Comparison of ENCODE assay signal across 8 mouse cellular contexts in genomic region chr11:51857081-51857671, GRCm38 (mm10). TPM values are rescaled to one million over a fixed set of nuclear protein-coding genes. Genes with fewer than 3 reads are reported as not detected.
DNase-seq lines count a peak whose midpoint lies in the region; ATAC-seq and TF ChIP-seq lines count a peak whose summit lies in the region.

Gene Jade2, minus strand, starts transcription at chr11:51857653.

- peak; percentile 91 for DNase-seq in MN1 (ENCODE audit: low spot score)
- DNase-seq in cerebellum, adult 2 months = peak; percentile 68 to 79
- peak; percentile 39 to 51 for DNase-seq in frontal cortex, postnatal 36 days (ENCODE audit: low spot score in 2 of 2)
- DNase-seq in hindbrain, embryonic 14.5 days (ENCODE audit: low spot score) = peak; percentile 25
- peak; percentile 47 for DNase-seq in left cerebral cortex, adult 11 months (ENCODE audit: low spot score)
- peak; percentile 48 for DNase-seq in lung, postnatal 25 days (ENCODE audit: low spot score)
- DNase-seq in retina, postnatal 1 day = peak; percentile 73
- DNase-seq in thymus, postnatal 36 days = peak; percentile 64 to 74

- H3K36me3 ChIP-seq in hindbrain, embryonic 14.5 days (replicated peaks; ENCODE audit: control insufficient read depth, insufficient read depth) = no peaks in the 10 kb centered on the region

- peak; percentile 21; the same call in 1 of the 2 replicates for TF ChIP-seq POLR2A in cerebellum, adult 2 months (IDR thresholded peaks at IDR 0.05; ENCODE audit: borderline replicate concordance, insufficient read depth, low read length)

- peak within 1 kb of the TSS; percentile 52 for H3K9ac ChIP-seq in hindbrain, embryonic 14.5 days

- H3K27me3 ChIP-seq in cerebellum, adult 2 months (ENCODE audit: control insufficient read depth, insufficient read depth, low read length) = no peaks in the 10 kb centered on the region
- H3K27me3 ChIP-seq in hindbrain, embryonic 14.5 days (ENCODE audit: control insufficient read depth, insufficient read depth, low read length) = peaks cover 28% of the 10 kb centered on the region

- peak within 1 kb of the TSS; percentile 91 for H3K27ac ChIP-seq in cerebellum, adult 2 months (ENCODE audit: insufficient read depth, low read length)
- H3K27ac ChIP-seq in hindbrain, embryonic 14.5 days = peak within 1 kb of the TSS; percentile 65; the same call in 1 of the 2 replicates

- under 1% methylated on average over 46 of the region's 47 CpGs for WGBS in cerebellum, adult 2 months
- WGBS in hindbrain, embryonic 14.5 days = 0% methylated on average over 25 of the region's 47 CpGs

- H3K9me3 ChIP-seq in hindbrain, embryonic 14.5 days (ENCODE audit: control insufficient read depth, low read length) = no peaks in the 10 kb centered on the region

- no peak for ATAC-seq in hindbrain, embryonic 14.5 days (ENCODE audit: low FRiP score)

- peak within 1 kb of the TSS; percentile 100 for H3K4me2 ChIP-seq in hindbrain, embryonic 14.5 days (replicated peaks)

- TF ChIP-seq CTCF in cerebellum, adult 2 months (IDR thresholded peaks at IDR 0.05; ENCODE audit: borderline replicate concordance, insufficient read depth, low read depth, low read length) = no peak

- peak within 1 kb of the TSS; percentile 75 for H3K4me3 ChIP-seq in cerebellum, adult 2 months (replicated peaks; ENCODE audit: insufficient read depth, low read depth, low read length)
- H3K4me3 ChIP-seq in hindbrain, embryonic 14.5 days (replicated peaks; ENCODE audit: low read length) = peak within 1 kb of the TSS; percentile 71

- no peaks in the 10 kb centered on the region; the same call in 1 of the 2 replicates for H3K4me1 ChIP-seq in cerebellum, adult 2 months (ENCODE audit: control insufficient read depth, insufficient read depth, low read length)
- H3K4me1 ChIP-seq in hindbrain, embryonic 14.5 days (replicated peaks; ENCODE audit: control insufficient read depth, insufficient read depth, low read length) = peaks cover 3% of the 10 kb centered on the region; the same call in 1 of the 2 replicates

RNA-seq across cellular contexts. Expression of gene Jade2, which starts in this region (rescaled TPM):
- polyA plus RNA-seq in cerebellum, adult 2 months (2012; rRNA removed) = 21.8 and 21.9 TPM in 2 replicates
- polyA plus RNA-seq in hindbrain, embryonic 14.5 days (2014; fragmentation: Nextera tagmentation; extraction: Ambion mirVana) = 0.39 and 0.56 TPM in 2 replicates

Comparison
In these comparisons a context has a peak if more than half of its experiments do, and no peak if none do; other contexts are left out.
1. RNA of gene Jade2 (polyA plus RNA-seq): 21.8 to 21.9 TPM in cerebellum, adult 2 months; 0.39 to 0.56 TPM in hindbrain, embryonic 14.5 days; every median in the first group is over 10 times any median in the second.
2. Peak in DNase-seq, H3K4me3 ChIP-seq, H3K27ac ChIP-seq, H3K9ac ChIP-seq and H3K4me2 ChIP-seq in hindbrain, embryonic 14.5 days; RNA of the gene not detected or under 1 TPM.
3. DNase-seq: peak in every context shown above with its lines; median percentile 91 in MN1; 74 in cerebellum, adult 2 months; 73 in retina, postnatal 1 day; 69 in thymus, postnatal 36 days; 48 in lung, postnatal 25 days; 47 in left cerebral cortex, adult 11 months; 45 in frontal cortex, postnatal 36 days; 25 in hindbrain, embryonic 14.5 days.